Comparison of ENCODE assay signal across 16 mouse cellular contexts in genomic region chr1:56845523-56846118, GRCm38 (mm10).
"Had no signal": no experiment of that assay in that cellular context is flagged by ENCODE, and none has a peak within 500 bp of the region (broad histone marks: within the 10 kb centered on the region; RNA-seq: fewer than 3 reads in every experiment).

No protein-coding gene starts in this region.

- H3K9me3 ChIP-seq: limb, embryonic 10.5 days; liver, embryonic 12.5 days; midbrain, embryonic 10.5 days; midbrain, embryonic 15.5 days; neural tube, embryonic 13.5 days; stomach, embryonic 15.5 days had no signal

- H3K4me1 ChIP-seq: liver, embryonic 12.5 days; stomach, embryonic 15.5 days had no signal

- H3K4me2 ChIP-seq: liver, embryonic 12.5 days; lung, embryonic 14.5 days; stomach, embryonic 15.5 days had no signal

- H3K27ac ChIP-seq: layer of hippocampus, adult 2 months; limb, embryonic 10.5 days; liver, embryonic 12.5 days; midbrain, embryonic 10.5 days; midbrain, embryonic 15.5 days; neural tube, embryonic 13.5 days; stomach, embryonic 15.5 days had no signal

- DNase-seq: kidney, adult 18-20 months; kidney, postnatal 10 days; kidney, postnatal 4 days; lung, embryonic 14.5 days; lung, postnatal 10 days; lung, postnatal 4 days; right cerebral cortex, postnatal 14 days; thymus, adult 2 months; thymus, postnatal 25 days had no signal

- H3K9ac ChIP-seq: liver, embryonic 12.5 days; lung, embryonic 14.5 days; midbrain, embryonic 15.5 days; neural tube, embryonic 13.5 days; stomach, embryonic 15.5 days had no signal

- H3K4me3 ChIP-seq: layer of hippocampus, adult 2 months; limb, embryonic 10.5 days; liver, embryonic 12.5 days; midbrain, embryonic 10.5 days; midbrain, embryonic 15.5 days; neural tube, embryonic 13.5 days; stomach, embryonic 15.5 days had no signal

- ATAC-seq: liver, embryonic 12.5 days; midbrain, embryonic 15.5 days had no signal

- H3K36me3 ChIP-seq: limb, embryonic 10.5 days; liver, embryonic 12.5 days; midbrain, embryonic 10.5 days; midbrain, embryonic 15.5 days; neural tube, embryonic 13.5 days; stomach, embryonic 15.5 days had no signal

- H3K27me3 ChIP-seq: liver, embryonic 12.5 days; midbrain, embryonic 15.5 days; neural tube, embryonic 13.5 days; stomach, embryonic 15.5 days had no signal
